Mouse (Mus musculus) lung, postnatal 0 days (tissue): ENCODE measurements around the gene Arl6. TPM values are rescaled to one million over a fixed set of nuclear protein-coding genes. Genes with fewer than 3 reads are reported as not detected.

Experiments
- ATAC-seq: fragments of 200-750 bp; cut with Nextera tagmentation; 2 replicates; pipeline ENCODE4 v1.8.0; 2017; ENCODE audit warnings: moderate library complexity
- DNase-seq: peaks from one replicate; pipeline ENCODE4 v3.0.0-alpha.2; 2016; ENCODE audit warnings: low spot score
- H3K27ac ChIP-seq: fragments of 300-500 bp; sonication (generic); 2 replicates; pipeline ENCODE4 v1.5.1; 2014; ENCODE audit warnings: antibody characterized with exemption, mild to moderate bottlenecking, low read length, mixed read lengths
- H3K27me3 ChIP-seq: fragments of 300-500 bp; sonication (generic); replicated peaks from 2 replicates; pipeline ENCODE4 v1.6.1; 2014; ENCODE audit warnings: low read length, mixed read lengths; ENCODE audit not compliant: insufficient read depth
- H3K36me3 ChIP-seq: fragments of 300-500 bp; sonication (generic); 2 replicates; pipeline ENCODE4 v1.6.1; 2014; ENCODE audit warnings: low read length, mixed read lengths; ENCODE audit not compliant: insufficient read depth
- H3K4me1 ChIP-seq: fragments of 300-500 bp; sonication (generic); 2 replicates; pipeline ENCODE4 v1.6.1; 2014; ENCODE audit warnings: antibody characterized with exemption, low read depth, low read length, mixed read lengths; ENCODE audit not compliant: insufficient read depth
- H3K4me2 ChIP-seq: fragments of 300-500 bp; sonication (generic); replicated peaks from 2 replicates; pipeline ENCODE4 v1.6.1; 2014; ENCODE audit warnings: low read depth, mild to moderate bottlenecking, low read length, moderate library complexity, mixed read lengths
- H3K4me3 ChIP-seq: fragments of 300-500 bp; sonication (generic); 2 replicates; pipeline ENCODE4 v1.5.1; 2014; ENCODE audit warnings: low read depth, low read length
- H3K9ac ChIP-seq: fragments of 300-500 bp; sonication (generic); replicated peaks from 2 replicates; pipeline ENCODE4 v1.6.1; 2014; ENCODE audit warnings: low read depth, mild to moderate bottlenecking
- H3K9me3 ChIP-seq: fragments of 300-500 bp; sonication (generic); 2 replicates; pipeline ENCODE4 v1.6.1; 2016; ENCODE audit warnings: low read length, mixed read lengths
- CTCF ChIP-seq: IDR thresholded peaks from 2 replicates; pipeline ENCODE4 v1.5.1; 2016; ENCODE audit warnings: antibody characterized with exemption, mild to moderate bottlenecking
- EP300 ChIP-seq: IDR thresholded peaks from 2 replicates; pipeline ENCODE4 v1.6.1; 2016; ENCODE audit warnings: antibody characterized with exemption, mild to moderate bottlenecking, control low read depth
- WGBS: fragments of 180-500 bp; shearing (Covaris S2); extraction: QIAGEN DNeasy Blood & Tissue Kit; methylation state at CpG from one replicate; pipeline ENCODE4 v1.1.7; 2014; 5-methylcytosine and 5-hydroxymethylcytosine counted together
- polyA plus RNA-seq: library from polyadenylated mRNA; unstranded; fragments of >200 nt; fragmentation: Nextera tagmentation; extraction: Ambion mirVana; gene quantifications from 2 replicates; pipeline ENCODE4 v1.2.1, GENCODE M21; 2015

The Arl6 gene
- polyA plus RNA-seq, 1 experiment from 2014 or later = 21.7 TPM

- ATAC-seq (no peak), DNase-seq (peak; percentile 57)
- H3K27ac ChIP-seq = no peak overlapping the region
These were observed 35.0 kb downstream of the Arl6 start for GRCm38 (mm10) chr16:59604078-59604781.

DNA sequence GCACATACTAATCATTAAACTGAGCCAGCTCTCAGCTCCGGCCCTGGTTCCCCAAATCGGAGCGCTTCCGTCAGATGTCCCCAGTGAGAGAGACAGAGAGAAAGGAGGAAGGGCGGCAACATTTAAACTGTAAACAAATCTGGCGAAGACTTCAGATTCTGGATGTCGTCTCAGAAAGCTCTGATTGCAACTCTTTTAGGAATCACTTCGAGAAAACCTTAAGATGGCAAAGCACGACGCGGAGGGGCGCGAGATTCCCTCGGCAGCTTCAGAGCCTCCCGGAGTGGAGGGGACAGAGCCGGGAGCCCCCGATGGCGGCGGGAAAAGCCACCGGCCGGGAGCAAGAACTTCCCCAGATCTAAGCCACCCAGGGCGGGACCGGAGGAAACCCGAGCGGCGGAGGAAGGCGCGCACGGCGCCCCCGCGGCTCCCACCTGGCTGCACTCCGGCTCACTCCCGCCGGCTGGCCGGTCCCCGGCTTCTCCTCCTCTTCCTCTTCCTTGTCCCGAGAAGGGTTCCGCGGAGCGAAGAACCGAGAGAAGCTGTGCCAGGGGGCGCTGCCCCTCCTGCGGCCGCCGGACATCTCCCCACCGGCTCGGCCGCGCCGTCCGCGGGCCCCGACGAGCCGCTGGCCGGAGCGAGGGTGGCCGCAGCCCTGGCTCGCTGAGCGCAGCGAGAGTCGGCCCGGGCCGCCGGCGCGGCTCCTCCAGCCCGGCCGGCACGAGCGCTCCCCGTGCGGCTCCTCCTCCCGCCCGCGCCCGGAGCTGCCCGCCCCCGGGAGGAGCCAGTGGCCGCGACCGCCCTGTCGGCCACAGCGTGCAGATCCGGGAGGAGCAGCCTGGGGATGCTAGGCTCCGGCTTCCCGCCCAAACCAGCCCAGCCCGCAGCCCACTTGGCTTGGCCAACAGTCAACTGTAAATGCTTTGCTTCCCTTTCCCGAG lies 38.6 kb downstream of the Arl6 start, which contains the start of gene Crybg3:
Crybg3 (minus strand) TSS at position 669 of the 941 bp plus-strand sequence.
- no peaks in the 10 kb centered on the region for H3K9me3 ChIP-seq
- H3K36me3 ChIP-seq = no peaks in the 10 kb centered on the region
- no peaks in the 10 kb centered on the region for H3K27me3 ChIP-seq
- ATAC-seq (peak; percentile 97), DNase-seq (peak; percentile 91)
- peak within 1 kb of the TSS; percentile 95 for H3K27ac ChIP-seq
- WGBS = under 1% methylated on average over 58 of the region's 90 CpGs
- peak within 1 kb of the TSS; percentile 93 for H3K4me3 ChIP-seq
- peak within 1 kb of the TSS; percentile 83 for H3K9ac ChIP-seq
- peak within 1 kb of the TSS; percentile 74 for H3K4me2 ChIP-seq
- H3K4me1 ChIP-seq = peaks cover 11% of the 10 kb centered on the region; the same call in 1 of the 2 replicates
- TF ChIP-seq CTCF (peak; percentile 37), EP300 (0 out of 2 replicates have a peak, but pooled peaks have one; percentile 14)

More at GRCm38 (mm10) chr16:59604078-59604781, 35.0 kb downstream of the Arl6 start:
- Histone ChIP-seq H3K9ac (no peak overlapping the region), H3K36me3 (no peaks in the 10 kb centered on the region), H3K9me3 (no peaks in the 10 kb centered on the region), H3K4me1 (peaks cover 6% of the 10 kb centered on the region; the same call in 1 of the 2 replicates), H3K27me3 (no peaks in the 10 kb centered on the region), H3K4me3 (no peak overlapping the region), H3K4me2 (no peak overlapping the region)
- no peak for TF ChIP-seq EP300
- TF ChIP-seq CTCF = no peak
- 58% methylated on average over 15 of the region's 15 CpGs for WGBS

DNA sequence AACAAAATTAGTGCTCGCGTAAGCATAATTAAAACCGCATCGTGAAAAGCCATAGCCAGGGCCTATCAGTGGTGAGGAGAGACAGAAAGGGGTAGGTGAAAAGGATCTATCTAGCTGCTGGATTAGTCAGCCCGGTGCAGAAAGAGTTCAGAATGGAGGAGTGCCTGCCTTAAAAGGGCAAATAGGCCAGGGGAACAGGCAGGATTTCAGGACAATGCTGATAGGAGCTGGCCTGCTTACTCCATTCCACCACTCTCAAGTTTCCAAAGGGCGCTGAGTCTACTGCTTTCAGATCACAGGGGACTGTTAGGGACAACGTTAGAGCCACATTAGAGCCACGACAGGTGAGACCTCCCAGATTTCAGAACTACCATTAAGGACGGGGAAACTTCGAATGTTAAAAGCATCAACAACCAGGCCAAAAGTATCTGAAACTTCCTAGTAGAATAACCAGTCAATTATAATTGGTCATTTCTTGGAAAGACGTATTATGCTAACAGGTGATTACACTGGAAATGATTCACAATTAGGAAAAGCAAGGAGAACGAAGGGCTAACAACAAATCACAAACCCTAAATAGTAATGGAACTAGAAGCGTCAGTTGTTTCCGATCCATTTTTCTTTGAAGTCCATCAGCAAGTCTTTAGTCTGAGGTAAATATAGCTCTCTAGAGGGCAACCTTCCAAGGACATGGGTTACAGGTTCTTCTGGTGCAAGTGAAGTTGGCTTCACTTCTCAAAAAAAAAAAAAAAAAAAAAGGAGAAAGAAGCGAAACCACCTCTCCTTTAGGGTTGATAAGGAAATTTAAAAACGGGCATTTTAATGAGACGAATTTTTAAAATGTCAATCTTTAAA lies 39.6 kb downstream of the Arl6 start:
- DNase-seq (peak; percentile 50), ATAC-seq (no peak)
- 27% methylated on average over 17 of the region's 17 CpGs for WGBS
- H3K4me2 ChIP-seq = peak overlapping the region; percentile 74
- H3K9ac ChIP-seq = 0 out of 2 replicates have a peak overlapping the region, but pooled peaks have one; percentile 83
- no peaks in the 10 kb centered on the region for H3K9me3 ChIP-seq
- TF ChIP-seq CTCF (no peak), EP300 (no peak)
- peak overlapping the region; percentile 93 for H3K4me3 ChIP-seq
- H3K27ac ChIP-seq = peak overlapping the region; percentile 95
- no peaks in the 10 kb centered on the region for H3K27me3 ChIP-seq
- H3K4me1 ChIP-seq = peaks cover 15% of the 10 kb centered on the region; the same call in 1 of the 2 replicates
- no peaks in the 10 kb centered on the region for H3K36me3 ChIP-seq

DNA sequence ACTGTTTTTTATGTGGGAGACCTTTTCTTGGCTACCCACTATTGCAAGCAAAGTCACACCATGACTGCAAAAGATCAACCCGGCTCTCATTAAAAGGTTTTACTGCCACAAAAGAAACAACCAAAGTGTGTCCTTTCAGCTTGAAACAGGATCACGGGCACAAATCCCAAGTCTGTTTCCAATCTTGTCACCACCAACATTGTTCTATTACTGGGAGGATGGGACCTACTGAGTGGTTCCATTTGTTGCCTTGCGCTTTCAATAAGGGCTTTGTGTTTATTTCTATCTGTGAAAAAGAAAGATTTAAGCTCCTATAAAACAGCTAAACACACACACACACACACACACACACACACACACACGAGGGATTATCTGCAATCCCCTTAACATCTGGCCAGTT lies 40.2 kb downstream of the Arl6 start:
- 56% methylated on average over 4 of the region's 4 CpGs for WGBS
- no peak for TF ChIP-seq EP300
- no peak for TF ChIP-seq CTCF

DNA sequence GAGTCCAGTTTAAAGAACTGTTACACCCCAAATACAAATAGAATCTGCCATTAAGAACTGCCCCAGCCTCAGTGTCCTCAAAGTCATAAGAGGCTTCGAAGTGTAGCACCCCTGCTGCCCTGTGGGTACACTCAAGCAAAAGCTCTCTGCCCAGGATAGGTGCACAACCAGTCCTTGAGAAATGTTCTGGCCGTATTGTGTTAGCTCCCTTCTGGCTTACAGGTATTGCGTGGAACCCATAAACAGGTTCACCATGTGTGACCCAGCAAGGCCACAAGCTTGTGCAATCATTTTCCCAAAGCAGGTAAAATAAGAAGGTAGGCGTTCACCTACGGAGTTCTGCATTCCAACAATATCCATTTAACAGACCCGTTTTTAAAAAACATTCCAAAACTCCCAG lies 41.9 kb downstream of the Arl6 start:
- ATAC-seq = no peak
- Histone ChIP-seq H3K36me3 (no peaks in the 10 kb centered on the region), H3K27me3 (no peaks in the 10 kb centered on the region), H3K27ac (no peak overlapping the region), H3K9me3 (no peaks in the 10 kb centered on the region), H3K4me1 (peaks cover 15% of the 10 kb centered on the region; the same call in 1 of the 2 replicates), H3K9ac (no peak overlapping the region), H3K4me3 (no peak overlapping the region), H3K4me2 (no peak overlapping the region)
- TF ChIP-seq EP300 (no peak), CTCF (no peak)
- DNase-seq = no peak
- 82% methylated on average over 6 of the region's 6 CpGs for WGBS

More for the DNA sequence above, 40.2 kb downstream of the Arl6 start:
- H3K36me3 ChIP-seq = no peaks in the 10 kb centered on the region
- no peak overlapping the region for H3K9ac ChIP-seq
- no peaks in the 10 kb centered on the region for H3K9me3 ChIP-seq
- ATAC-seq (no peak), DNase-seq (no peak)
- peaks cover 15% of the 10 kb centered on the region; the same call in 1 of the 2 replicates for H3K4me1 ChIP-seq
- peak overlapping the region; percentile 74 for H3K4me2 ChIP-seq
- no peaks in the 10 kb centered on the region for H3K27me3 ChIP-seq
- H3K4me3 ChIP-seq = no peak overlapping the region
- H3K27ac ChIP-seq = no peak overlapping the region
